Mouse (Mus musculus) kidney, adult 18-20 months (tissue): Measurements from ENCODE around the gene Gm11361.

Experiments used
- DNase-seq: peaks from one replicate; pipeline ENCODE4 v3.0.0; 2021

The Gm11361 gene

DNA sequence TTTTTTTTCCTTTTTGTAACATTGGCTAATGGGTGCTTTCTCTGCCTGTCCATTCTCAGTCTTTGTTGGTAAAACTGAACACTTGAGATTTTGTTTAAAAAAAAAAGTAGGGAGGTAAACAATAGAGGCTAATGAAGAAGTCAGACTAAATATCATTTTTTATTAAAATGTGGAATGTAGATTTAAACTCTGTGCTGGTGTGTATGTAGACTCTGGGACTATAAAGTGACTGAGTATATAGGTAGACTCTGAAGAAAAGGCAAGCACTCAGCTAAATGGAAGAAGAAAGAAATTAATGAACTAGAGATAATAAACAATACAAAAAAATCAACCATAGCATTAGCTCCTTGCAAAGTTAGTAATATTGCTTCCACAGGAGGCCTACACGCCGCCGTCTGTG is at the start of gene Gm11361:
Gene Gm11361, plus strand, starts transcription at position 301 of the 400 bp plus-strand sequence.
- no peak for DNase-seq

DNA sequence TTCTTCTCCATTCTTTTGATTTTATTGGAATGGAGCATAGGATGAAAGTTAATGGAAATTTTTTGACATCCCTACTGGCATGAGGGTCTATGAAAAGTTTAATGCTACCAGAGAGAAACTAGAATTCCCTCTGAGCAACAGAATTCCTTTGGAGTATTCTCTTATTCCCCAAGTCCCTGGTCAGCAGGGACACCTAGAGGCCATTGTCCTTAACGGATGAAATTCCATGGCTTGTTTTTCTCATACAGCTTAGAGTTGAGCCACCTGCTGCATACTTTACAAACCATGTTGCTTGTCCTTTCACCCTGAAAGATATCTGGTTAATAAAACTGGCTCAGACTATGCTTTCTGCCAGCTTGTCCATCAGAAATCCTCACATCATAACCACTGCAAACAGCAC is 7.1 kb downstream of the Gm11361 start:
- DNase-seq: no peak

DNA sequence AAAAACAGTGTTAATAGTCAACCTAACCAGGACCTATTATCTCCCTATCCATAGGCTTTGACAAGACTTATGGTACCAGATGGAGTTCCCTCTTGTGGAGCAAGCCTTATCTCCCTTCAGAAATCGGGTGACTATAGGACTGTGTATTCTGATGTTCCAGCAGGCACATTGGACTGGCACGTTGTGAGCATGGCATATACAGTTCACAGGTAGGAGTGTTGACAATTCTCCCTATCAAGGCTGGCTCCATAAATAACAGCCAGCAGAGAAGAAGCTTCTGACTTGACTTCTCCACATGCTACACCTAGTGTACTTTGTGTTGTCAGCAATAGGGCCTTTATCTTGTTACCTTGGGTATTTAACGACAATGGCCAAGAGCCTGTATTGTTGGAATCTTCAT is 30.0 kb downstream of the Gm11361 start:
- no peak for DNase-seq

DNA sequence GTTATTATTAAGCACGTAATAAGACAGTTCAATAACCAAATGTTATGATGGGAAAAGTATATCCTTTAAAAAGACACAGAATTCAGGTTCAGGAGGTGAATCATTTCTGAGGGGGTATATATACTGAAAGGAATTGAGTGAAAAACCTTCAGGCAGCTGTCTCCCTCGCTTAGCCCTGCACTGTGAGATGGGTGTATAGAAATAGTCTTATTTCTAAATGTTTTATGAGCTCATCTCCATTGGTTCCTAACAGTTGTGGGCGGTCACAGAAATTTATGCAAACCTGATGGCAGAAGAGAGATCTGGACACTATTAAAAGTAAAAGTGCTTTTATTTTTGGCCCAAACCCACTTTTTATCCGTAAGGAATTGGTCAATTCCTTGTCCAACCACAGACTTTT is 36.9 kb downstream of the Gm11361 start:
- DNase-seq: no peak

DNA sequence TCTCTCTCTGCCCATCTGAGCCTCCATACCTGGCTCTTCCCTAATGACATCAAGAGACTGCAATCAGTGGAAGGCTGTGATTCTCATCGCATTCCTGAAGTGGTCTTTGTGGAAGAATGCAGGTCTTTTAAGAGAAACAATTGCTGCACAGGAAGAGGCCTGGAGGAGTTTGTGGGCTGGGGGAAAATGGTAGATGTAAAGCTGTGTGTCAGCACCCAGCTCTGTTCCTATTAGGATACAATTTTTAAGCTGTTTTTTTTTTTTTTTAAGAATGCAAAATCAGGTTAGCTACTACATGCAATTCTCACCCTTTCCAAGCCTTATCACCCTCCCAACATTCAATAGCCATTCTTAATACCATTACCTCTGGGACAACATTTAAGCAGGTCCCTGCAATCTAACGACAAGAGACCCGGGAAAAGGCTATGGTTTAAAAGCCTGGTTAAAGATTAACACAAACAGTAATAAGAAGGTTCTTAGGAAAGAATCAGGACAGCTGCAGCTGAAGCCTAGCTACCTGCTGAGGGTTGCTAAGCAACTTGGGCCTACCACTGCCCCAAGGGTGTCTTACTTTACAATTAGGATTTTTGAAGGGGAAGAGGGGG is 37.5 kb downstream of the Gm11361 start:
- no peak for DNase-seq

DNA sequence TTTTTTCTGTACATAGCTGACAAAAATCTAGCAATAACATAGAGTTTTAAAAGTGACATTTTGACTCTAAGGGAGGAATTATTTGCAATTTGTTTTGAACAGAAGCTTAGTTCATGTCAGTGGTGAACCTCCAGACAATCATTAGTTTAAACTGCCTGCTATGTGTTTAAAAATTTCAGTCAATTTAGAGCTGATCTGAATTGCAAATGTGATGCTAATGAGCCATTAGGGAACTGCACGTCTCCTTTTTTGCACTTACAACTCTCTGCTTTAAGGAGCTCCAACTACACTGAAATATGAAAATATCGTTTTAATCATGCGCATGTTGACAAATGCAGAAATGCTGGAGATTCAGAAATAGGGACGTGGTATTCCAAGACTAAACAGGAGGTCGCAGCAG is 38.2 kb downstream of the Gm11361 start:
- no peak for DNase-seq

DNA sequence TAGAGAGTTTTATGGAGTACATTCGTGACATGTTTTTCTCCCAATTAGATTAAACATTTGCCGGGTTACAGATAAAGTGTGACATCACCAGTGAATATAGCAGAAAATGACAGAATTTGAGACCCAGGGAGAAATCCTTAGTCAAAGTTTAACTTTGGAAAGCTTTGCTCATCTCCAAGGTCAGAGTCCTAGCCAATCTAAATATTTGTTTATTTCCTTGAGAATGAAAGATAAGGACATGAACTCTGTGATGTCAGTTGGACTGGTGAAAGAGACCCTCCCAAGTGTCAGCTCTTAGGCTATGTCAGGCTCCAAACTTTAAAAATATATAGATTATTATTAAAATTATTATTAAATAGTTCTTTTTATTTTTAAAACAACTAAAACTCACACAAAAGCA is 39.8 kb downstream of the Gm11361 start:
- no peak for DNase-seq

DNA sequence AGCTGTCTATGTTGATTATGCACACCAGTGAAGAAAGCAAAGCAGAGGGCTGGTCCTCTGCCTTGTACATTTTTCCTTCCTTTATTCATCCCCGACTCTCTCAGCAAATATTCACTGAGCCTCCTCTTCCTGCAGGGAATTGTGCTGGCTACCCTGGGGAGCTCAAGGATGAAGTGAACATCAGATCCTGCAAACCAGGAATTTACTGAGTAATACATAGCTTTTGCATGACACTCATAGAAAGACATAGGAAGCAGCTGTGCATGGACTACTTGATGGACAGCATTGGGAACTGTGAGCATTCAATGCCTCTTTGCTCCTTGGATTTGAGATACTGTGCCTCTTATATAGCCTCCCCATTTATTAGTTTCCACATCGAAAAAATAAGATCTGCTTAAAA is 40.2 kb downstream of the Gm11361 start:
- no peak for DNase-seq
